Mouse (Mus musculus) megakaryocyte progenitor cell, adult 5-6 weeks (primary cell): ENCODE results near the gene Ric8a. TPM values are rescaled to one million over a fixed set of nuclear protein-coding genes. Genes with fewer than 3 reads are reported as not detected.
A peak's percentile ranks its signal among the peaks of the same experiment; 100 is the strongest.

Source experiments
- ATAC-seq: replicated peaks from 2 replicates; pipeline ENCODE4 v1.8.0; 2016; ENCODE audit warnings: mild to moderate bottlenecking, moderate TSS enrichment, inconsistent platforms; ENCODE audit not compliant: poor library complexity
- total RNA-seq, 2 experiments: library from RNA; stranded (forward) in 1 of 2; stranded (reverse) in 1 of 2; fragments of 157-497, 149-512 nt in 1 of 2; fragments of 200-1000 nt in 1 of 2; gene quantifications; 2 replicates each; pipeline versions ENCODE4 v1.2.3 to v1.2.4; 2015 to 2017

Gene Ric8a
- total RNA-seq, 2 experiments from 2014 or later = 24.4 to 38.2 TPM

DNA sequence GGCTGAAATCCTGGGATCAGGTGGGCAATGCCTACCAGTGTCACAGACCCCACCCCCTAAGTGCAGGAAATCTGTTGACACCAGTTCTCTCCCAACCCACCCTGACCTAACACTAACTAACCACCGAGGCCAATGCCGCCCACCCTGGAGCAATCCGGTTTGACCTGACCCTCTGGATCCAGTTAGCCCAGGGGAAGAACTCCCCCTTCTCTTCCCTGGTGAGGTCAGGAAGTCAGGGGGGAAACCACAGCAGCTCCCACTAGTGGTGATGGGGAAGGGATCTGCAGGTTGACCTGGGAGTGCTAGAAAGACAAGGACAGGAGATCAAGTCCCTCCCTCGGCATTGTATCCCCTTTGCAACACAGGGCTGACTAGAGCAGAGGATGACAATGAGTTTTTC is 11.1 kb upstream of the Ric8a start:
- no peak for ATAC-seq

- no peak for ATAC-seq
Observed at GRCm38 (mm10) chr7:140846676-140847075, 10.1 kb upstream of the Ric8a start.

GRCm38 (mm10) chr7:140847755-140848580 is 8.8 kb upstream of the Ric8a start, which contains the start of gene Odf3:
Gene Odf3 (plus strand): TSS chr7:140847805.
- no peak for ATAC-seq

DNA sequence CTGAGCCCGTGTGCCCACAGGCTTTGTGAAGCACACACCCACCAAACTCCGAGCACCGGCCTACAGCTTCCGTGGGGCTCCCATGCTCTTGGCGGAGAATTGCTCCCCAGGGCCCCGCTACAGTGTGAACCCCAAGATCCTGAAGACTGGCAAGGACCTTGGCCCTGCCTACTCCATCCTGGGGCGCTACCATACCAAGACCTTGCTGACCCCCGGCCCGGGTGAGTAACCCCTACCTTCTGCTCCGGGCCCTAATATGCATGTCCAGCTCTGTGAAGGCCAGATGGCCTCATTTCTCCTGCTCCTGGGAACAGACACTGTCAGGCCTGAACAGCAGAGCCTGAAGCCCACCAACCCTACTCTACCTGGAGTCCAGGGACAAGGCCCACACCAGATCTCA is 8.2 kb upstream of the Ric8a start:
- ATAC-seq = no peak

- no peak for ATAC-seq
Observed at GRCm38 (mm10) chr7:140851916-140852315, 4.8 kb upstream of the Ric8a start.

- no peak for ATAC-seq
Observed at GRCm38 (mm10) chr7:140853386-140853785, 3.4 kb upstream of the Ric8a start.

GRCm38 (mm10) chr7:140854483-140854882 is 2.3 kb upstream of the Ric8a start:
- no peak for ATAC-seq

- no peak for ATAC-seq
Observed at GRCm38 (mm10) chr7:140855181-140855580, 1.6 kb upstream of the Ric8a start.

DNA sequence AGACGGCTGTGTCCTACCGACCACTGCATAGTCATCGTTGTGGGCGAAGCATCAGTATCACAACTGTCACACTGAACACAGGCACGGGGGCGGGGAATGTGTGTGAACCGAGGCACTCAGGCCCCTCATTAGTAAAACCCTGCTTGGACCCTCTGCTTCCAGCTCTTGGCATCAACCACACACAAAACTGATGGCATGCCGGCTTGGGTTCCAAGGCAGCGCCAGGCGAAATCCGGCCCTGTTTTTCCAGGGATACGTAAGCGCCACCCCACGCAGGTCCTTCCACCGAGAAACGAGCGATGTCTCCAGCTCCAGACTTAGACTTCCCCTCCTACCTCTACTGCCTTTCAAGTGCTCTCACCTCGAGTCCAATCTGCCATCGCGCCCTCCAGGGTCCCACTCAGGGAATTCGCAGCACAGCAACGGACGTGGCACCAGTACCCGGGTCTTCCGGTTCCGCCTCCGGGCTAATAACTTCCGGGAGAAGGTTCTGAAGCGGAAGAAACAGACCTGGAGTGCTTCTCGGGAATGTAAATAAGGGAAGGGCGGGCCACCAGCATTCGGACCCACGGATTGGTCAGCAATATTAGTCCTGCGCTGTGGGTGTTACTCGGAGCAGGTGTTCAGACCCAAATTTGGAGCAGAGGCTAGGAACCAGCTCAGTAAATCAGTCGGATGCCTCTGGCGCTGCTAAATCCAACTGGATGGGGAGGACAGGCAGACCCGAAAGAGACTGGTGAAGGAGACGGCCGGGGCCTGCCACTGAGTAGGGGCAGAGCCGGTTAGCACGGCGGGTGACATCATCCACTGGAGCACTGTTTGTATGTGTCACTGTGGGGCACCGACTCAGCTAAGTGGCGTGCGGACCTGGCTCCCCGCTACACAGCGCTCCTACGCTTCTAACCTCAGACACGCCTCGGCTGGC is 635 bp upstream of the Ric8a start, which contains the start of gene Gm45785:
Gm45785 (minus strand) TSS at position 472 of the 925 bp plus-strand sequence.
- ATAC-seq = peak; percentile 54

GRCm38 (mm10) chr7:140857550-140858505 is 1.1 kb downstream of the Ric8a start, which contains the start of gene Bet1l:
Gene Bet1l (minus strand): TSS chr7:140857577.
- ATAC-seq = no peak; the same call in 1 of the 2 replicates

- no peak for ATAC-seq
Observed at GRCm38 (mm10) chr7:140858746-140859145, 2.0 kb downstream of the Ric8a start.

GRCm38 (mm10) chr7:140859997-140860396 is 3.2 kb downstream of the Ric8a start:
- no peak for ATAC-seq

- no peak for ATAC-seq
Observed at GRCm38 (mm10) chr7:140860728-140861127, 4.0 kb downstream of the Ric8a start.

DNA sequence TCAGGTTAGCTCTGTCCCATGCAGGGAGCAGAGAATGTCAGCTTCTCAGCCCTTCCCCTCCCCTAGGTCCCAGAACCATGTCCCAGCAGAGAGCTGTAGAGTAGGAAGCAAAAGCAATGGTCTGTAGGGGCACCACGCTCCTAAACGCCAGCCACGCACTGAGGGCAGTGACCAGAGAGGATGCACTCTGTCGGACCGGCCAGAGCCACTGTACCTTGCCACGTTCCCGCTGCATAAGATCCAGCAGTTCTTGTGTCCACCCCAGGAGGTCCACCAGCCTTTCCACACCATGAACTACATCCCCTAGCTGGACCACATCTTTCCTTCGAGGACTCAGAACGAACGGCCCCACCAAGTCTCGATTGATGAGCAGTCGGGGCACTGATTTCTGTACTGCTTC is 8.0 kb downstream of the Ric8a start:
- no peak for ATAC-seq

DNA sequence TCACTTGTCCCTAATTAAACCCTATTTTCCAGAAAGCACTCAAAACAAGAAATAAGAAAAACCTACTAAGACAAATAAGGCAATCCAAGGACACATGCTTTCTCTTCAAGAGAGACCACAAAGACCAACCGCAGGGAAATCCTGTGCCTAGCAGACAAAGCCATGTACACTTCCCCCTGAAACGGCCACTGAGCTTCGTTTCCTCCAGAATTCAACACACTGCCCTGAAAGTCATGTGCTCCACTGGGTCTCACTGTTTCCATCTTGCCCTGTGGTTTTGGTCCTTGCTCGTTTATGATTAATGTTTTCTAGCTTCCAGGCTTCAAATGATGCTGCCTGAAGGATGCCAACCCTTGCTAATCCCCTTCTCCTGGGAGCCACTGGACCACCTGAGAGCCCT is 17.5 kb downstream of the Ric8a start:
- ATAC-seq = peak; percentile 83

DNA sequence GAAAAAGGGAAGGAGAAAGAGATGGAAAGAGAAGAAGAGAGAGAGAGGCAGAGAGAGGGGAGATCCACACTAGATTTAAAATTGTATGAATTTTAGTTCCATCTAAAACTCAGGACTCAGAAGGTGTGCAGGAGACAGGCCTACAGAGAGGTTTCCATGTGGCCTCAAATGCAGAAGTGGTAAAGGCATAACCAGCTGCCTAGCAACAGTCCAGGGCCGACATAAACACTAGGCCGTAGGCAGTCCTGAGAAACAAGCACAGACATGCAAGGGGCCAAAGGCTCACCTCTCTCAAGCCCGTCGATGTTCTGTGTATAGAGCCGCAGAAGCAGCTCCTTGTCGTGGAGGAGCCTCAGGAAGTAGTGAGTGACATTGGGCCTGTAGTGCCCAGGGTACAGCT is 20.6 kb downstream of the Ric8a start:
- ATAC-seq = peak; percentile 33

DNA sequence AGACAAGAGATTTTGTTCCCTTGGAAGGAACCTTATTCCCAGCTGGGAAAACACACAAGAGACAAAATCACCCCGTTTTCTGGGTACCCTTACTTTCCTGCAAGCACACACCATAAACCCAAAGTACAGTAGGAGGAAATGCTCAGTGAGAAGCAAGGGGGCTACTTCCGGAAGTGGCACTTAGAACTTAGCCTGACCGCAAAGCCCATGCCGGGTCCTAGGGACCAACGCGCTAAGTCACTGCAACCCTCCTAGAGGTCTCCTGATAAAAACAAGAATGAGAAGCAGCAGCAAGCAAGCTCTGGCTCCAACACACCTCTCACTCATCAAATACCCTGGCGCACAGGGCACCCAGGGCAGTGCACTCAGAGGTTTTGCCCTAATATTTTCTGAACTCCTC is 22.6 kb downstream of the Ric8a start:
- peak; percentile 30 for ATAC-seq

DNA sequence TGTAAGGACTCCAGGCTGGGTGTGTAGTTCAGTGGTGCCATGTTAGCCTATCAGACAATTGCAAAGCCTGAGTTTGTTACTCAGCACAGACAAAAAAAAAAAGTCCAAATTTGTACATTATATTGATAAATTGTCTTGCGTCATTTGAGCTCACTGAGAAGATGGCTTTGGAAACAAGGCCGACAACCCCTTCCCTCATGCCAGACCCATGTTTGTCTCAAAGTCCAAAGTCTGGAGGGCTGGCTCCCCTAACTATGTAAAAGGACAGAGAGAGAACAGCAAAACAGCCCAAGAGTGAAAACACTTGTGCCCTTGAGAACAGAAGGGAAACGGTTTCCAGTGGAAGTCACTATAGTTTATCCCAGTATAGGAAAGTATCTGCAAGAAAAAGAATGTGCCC is 23.7 kb downstream of the Ric8a start:
- ATAC-seq = no peak

DNA sequence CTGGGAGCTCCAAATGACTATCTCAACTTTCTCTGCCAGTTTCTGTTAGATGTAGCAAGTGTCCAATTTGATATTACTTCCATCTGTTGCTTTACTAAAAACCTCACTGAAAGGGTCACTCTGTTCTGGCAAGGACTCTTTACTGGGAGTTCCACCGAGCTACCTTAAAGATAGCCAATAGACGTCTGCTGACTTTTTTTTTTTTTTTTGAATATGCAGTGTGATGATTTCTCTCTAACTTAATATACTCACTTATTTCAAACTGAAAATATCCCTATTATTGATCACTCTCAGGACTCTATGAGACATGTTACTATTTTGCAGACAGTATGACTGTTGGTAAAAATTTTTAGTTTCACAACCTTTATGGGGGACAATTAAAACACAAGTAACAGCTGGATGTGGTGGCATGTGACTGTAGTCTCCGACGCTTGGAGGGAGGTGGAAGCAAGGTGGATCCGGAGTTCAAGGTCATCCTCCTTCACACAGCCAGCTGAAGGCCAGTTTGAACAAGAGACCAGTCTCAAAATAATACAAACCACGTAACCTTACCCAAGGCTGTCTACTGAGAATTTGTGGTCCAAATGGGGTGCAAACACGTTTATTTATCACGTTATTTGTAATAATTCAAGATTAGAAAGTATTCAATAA is 24.2 kb downstream of the Ric8a start:
- no peak for ATAC-seq
